Mouse (Mus musculus): ENCODE data around the gene Hipk3.

Gene Hipk3

DNA sequence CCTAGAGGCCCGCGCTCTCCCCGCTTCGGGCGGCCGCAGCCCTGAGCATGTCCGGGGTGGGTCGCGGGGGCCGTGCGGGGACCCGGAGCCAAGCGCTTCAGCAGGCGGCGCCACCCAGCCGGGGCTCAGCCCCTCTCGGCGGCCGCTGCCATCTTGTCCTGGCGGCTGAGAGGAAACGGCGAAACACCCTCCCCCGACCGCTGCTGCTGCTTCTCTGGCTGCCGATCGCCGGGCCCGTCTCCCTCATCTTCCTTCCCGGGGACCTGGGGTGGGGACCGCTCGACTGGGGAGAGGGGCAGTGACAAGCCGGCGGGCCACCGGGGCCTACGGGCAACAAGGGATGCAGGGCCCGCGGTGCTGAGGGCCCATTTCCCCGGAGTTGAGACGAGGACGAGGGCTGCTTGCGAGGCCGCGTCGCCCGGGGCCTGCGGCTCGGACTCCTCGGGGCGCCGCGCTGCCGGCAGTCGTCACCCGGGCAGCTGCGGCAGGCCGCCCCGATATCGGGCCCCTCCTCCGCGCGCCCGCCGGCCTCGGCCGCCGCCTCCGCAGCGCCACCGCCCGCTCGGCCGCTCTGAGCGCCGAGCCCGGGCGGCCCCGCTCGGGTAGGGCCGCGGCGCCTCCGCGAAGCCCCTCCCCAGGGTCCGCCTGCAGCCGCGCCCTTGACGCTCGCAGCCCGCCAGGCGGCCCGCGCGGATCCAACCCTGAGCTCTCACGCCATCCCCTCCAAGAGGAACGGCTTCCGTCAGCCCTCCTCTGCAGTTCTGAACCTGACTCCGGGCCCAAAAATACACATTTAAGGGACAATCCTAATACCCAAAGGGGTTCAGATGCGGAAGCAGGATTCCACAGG lies at the start of gene Hipk3:
TSS of gene Hipk3 (minus strand) at position 496 of the 850 bp plus-strand sequence.
- DNase-seq (ENCODE audit: low spot score) = peak; percentile 84

- DNase-seq (ENCODE audit: low spot score) = no peak
Measured at GRCm38 (mm10) chr2:104540286-104540685, 46.0 kb upstream of the Hipk3 start.

- no peak for DNase-seq (ENCODE audit: low spot score)
Measured at GRCm38 (mm10) chr2:104534751-104535150, 40.5 kb upstream of the Hipk3 start.

DNA sequence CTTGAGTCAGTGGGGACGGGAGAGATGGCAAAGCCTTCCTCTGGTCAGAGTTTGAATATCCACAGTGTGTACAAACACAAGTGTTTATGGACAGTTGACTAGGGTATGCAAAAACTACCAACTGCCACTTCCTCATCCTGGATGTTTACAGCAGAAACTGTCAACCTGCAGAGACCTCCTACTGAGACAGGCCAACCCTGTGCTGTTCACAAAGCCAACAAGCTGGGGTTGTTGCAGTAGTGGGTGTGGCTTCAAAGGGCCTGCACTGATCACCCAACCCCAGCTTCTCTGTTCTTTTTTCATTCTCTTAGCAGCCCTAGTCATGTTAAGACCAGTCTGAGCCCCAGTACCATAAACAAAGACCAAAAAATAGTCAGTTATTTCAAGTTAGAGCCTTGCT lies 38.3 kb upstream of the Hipk3 start:
- no peak for DNase-seq (ENCODE audit: low spot score)

DNA sequence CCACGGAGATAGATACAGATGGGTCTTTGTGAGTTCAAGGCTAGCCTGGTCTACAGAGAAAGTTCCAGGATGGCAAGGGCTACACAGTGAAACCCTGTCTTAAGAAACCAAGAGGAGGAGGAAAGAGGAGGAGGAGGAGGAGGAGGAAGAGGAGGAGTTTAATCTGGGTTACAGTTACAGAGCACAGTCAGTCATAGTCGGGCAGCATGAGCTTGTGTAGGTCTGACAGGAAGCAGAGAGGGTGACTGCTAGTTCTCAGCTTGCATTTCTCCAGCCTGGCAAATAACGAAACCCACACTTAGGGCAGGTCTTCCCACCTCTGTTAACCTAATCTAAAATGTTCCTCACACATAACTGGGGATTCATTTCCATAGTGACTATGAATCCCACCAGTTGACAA lies 32.3 kb upstream of the Hipk3 start:
- DNase-seq (ENCODE audit: low spot score) = no peak

DNA sequence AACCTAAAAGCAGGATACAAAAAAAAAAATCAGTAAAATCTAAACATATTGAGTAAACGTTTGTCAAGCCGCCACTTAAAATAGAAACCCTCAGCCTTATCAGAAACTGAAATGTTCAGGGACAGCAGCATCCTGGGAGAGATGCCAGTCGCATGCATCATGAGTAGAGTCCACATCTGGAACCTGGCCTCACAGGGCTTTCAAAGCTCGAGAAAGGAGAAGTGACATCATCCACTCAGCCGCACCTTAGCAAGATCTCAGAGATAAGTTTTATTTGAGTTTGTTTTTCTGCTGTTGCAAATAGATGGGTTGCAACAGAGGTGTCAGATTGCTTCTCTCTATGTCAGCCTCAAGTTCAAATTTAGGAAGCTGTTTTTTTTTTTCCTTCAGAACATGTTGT lies 31.3 kb upstream of the Hipk3 start:
- no peak for DNase-seq (ENCODE audit: low spot score)

DNA sequence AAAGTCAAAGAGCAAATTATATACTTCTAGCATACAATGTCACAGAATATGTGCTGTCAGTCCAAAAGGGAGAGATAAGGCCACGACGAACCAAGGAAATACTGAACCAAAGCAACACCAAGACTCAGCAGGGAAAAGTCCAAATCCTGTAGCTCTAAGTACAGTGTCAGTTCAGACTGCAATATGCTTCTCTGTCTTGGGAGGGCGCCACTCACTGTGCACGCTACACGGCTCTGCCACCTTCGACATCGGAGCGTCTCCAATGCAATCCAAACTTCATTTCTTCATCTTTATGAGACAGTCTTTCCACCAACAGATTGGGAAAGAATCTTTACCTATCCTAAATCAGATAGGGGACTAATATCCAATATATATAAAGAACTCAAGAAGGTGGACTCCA lies 17.4 kb upstream of the Hipk3 start:
- DNase-seq (ENCODE audit: low spot score) = no peak

DNA sequence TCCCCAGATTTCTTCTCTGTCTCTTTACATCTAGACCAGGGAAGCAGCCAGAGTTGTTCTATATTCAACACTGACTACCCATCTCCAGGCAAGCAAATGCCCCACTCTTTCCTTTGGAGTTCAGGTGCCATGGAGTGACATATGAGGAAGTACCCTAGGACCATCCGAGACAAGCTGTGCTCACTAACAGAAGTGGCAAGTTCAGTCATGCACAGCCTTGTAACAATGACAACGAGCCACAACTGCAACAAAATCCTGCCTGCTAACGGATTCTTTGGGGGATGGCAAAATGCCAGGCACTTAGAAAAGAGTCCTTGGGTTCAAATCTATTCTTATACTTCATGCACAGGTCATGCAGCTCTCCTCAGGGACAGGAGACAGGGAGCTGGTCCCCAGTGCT lies 8.1 kb upstream of the Hipk3 start:
- no peak for DNase-seq (ENCODE audit: low spot score)

DNA sequence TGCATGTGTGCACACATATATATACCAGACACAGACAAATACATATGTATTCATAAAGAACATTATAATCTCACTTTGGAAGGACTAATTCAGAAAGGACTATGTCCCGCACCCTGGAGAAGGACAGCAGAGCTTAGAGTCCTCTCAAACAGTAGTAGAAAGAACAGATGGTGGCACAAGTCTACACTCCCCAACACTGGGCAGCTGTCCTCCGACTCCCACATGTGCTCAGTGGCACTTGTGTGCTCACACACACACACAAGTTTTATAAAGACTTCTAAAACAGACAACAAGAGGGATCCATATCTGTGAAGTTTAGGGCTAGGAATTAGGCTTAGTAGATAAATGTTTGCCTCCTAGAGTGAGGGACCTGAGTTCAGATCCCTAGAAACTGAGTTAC lies 6.8 kb upstream of the Hipk3 start:
- DNase-seq (ENCODE audit: low spot score) = no peak

DNA sequence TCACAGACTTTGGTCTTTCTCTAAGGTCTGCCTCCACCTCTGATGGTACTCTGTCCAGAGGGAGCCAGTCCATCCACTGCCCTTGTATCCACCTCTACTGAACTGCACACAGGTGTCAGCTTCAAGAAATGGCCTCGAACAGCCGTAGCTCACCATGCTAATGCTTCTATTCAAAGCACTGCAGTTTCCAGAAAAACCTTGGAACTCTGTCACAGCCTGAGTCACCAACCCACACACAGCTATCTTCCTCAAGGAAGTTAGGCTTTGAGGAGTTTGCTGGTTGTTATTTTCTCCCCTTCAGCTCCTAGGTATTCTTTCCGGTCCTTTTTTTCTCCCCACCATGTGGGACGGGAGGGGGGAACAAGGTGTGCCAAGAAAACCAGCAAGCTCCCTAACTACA lies 3.5 kb upstream of the Hipk3 start:
- no peak for DNase-seq (ENCODE audit: low spot score)

GRCm38 (mm10) chr2:104497231-104497630 lies 3.0 kb upstream of the Hipk3 start:
- no peak for DNase-seq (ENCODE audit: low spot score)

GRCm38 (mm10) chr2:104496206-104496605 lies 2.0 kb upstream of the Hipk3 start:
- no peak for DNase-seq (ENCODE audit: low spot score)

- DNase-seq (ENCODE audit: low spot score) = no peak
Measured at GRCm38 (mm10) chr2:104494801-104495185, 547 bp upstream of the Hipk3 start.

DNA sequence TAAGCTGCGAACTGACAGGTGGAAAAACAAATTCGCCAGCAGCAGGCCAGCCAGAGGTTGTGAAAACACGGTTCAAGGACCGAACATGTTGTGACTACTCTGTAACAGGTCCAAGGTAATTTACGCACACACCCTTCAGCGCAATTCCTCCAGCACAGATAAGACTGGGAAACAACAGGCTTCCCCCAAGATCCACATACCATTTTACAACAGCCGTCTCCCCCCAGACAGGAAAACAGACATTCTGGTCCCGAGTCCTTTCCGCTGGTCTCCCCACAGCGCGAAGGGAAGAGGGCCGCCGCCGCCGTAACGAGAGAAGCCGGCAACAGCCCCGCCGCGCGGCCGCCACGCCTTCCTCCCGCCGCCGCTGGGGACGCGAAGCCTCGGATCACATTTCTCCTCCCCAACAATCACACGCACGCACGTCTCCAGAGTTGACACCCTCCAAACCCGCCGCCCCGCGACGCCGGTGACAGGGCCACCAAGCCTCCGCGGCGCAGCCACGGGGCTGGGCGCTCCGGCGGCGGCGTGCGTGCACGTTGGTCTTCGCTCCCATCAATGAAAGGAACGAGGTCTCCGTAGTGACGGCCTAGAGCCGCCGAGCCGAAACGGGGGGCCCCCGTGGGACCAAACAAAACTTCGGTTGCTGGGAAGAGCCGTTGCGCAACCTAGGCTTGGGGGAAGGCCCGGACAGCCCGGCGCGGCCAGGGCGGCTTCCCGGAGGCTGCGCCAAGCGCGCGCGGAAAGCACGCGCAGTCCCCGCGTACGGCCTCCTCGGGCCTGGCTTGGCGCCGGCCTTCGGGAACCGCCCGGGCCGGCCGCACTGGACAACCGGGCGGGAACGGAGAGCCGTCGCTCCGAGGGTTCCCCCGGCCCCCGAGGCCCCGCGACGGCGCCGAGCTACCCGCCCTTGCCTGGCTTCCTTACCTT lies 960 bp downstream of the Hipk3 start:
- peak; percentile 80 for DNase-seq (ENCODE audit: low spot score)

GRCm38 (mm10) chr2:104491221-104491795 lies 2.9 kb downstream of the Hipk3 start:
- no peak for DNase-seq (ENCODE audit: low spot score)

DNA sequence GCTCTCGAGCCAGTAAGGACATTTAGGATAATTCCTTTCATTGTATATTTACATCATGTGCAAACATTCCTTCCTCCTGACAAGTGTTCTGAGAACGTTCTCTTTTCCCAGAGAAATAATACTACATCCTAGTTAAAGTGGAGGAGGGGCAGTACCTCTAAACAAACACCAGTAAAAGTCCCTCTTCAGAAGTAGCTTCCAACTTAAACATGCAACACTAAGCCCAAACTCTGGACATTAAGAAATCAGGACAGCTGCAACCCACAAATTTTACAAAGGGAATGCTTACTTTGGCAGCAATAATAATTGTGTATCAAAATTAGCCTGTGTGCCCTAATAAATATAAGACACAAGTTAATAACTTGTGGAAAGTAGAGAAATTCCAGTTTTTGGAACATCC lies 3.5 kb downstream of the Hipk3 start:
- DNase-seq (ENCODE audit: low spot score) = no peak

- no peak for DNase-seq (ENCODE audit: low spot score)
Measured at GRCm38 (mm10) chr2:104489851-104490250, 4.4 kb downstream of the Hipk3 start.

DNA sequence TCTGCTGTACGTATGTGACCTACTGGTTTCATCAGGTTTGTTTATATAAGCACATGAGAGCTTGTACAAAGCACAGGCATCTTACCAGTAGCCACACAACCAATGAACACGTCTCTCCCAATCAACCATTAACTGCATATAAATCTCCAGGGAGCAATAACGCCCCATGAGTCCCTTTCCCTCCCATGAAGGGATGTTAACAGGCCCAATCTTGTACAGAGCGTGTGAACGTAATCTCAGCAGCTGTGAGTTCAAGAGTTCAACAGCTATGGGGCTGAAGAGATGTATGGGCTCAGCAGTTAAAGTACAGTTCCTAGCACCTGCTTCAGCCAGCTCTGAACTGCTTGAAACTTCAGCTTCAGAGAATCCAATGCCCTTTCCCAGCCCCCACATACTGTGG lies 9.8 kb downstream of the Hipk3 start:
- DNase-seq (ENCODE audit: low spot score) = no peak

GRCm38 (mm10) chr2:104482156-104482555 lies 12.1 kb downstream of the Hipk3 start:
- no peak for DNase-seq (ENCODE audit: low spot score)

GRCm38 (mm10) chr2:104479054-104479453 lies 15.2 kb downstream of the Hipk3 start:
- DNase-seq (ENCODE audit: low spot score) = no peak

DNA sequence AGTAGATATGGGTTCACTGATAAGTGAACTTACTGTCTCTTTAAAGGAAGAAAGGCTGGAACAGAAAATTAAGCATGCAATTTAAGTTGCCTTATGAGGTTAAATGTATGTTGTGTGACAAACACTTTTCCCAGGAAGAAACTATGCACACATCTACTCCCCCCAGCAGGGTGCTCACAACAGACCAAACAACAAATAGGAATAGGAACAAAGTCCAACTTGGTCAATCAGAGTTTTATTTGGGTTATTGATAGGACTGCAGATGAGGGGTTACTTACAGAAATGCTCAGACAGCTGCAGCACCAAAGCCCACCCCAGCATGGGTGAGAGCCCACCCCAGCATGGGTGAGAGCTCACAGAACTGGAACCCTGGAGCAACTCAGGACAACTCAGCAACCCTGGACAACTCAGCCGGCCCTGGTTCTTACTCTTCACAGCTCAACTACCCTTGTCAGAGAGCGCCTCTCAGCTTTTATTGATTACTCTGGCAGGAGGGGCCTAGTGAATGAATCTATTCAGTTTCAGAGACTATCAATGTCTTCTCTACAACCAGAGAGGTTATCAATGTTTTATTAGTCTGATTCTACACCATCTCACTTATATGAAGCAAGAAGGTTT lies 16.7 kb downstream of the Hipk3 start:
- no peak for DNase-seq (ENCODE audit: low spot score)

- DNase-seq (ENCODE audit: low spot score) = no peak
Measured at GRCm38 (mm10) chr2:104472056-104472455, 22.2 kb downstream of the Hipk3 start.
